Mouse (Mus musculus) heart, postnatal 0 days (tissue): ENCODE data around the gene Esf1. TPM values are rescaled to one million over a fixed set of nuclear protein-coding genes. Genes with fewer than 3 reads are reported as not detected.
"Not testable (repeated sequence)": the region's sequence is repeated elsewhere in the genome, so short reads cannot be mapped to it uniquely, and the experiment has no call there.

ENCODE experiments used
- ATAC-seq: fragments of 200-750 bp; cut with Nextera tagmentation; 2 replicates; pipeline ENCODE4 v1.8.0; 2017; ENCODE audit warnings: low read depth, moderate number of reproducible peaks, moderate library complexity; ENCODE audit not compliant: insufficient read depth
- DNase-seq: peaks from one replicate; pipeline ENCODE4 v3.0.0-alpha.2; 2016; ENCODE audit warnings: low spot score
- H3K27ac ChIP-seq: fragments of 300-500 bp; sonication (generic); 2 replicates; pipeline ENCODE4 v1.5.1; 2014; ENCODE audit warnings: low read depth, mild to moderate bottlenecking
- H3K27me3 ChIP-seq: fragments of 300-500 bp; sonication (generic); 2 replicates; pipeline ENCODE4 v1.6.1; 2014; ENCODE audit warnings: low read length, mixed read lengths; ENCODE audit not compliant: control insufficient read depth, insufficient read depth
- H3K36me3 ChIP-seq: fragments of 300-500 bp; sonication (generic); replicated peaks from 2 replicates; pipeline ENCODE4 v1.6.1; 2014; ENCODE audit warnings: low read length, mixed read lengths; ENCODE audit not compliant: control insufficient read depth, insufficient read depth
- H3K4me1 ChIP-seq: fragments of 300-500 bp; sonication (generic); 2 replicates; pipeline ENCODE4 v1.6.1; 2014; ENCODE audit warnings: antibody characterized with exemption; ENCODE audit not compliant: control insufficient read depth, insufficient read depth
- H3K4me2 ChIP-seq: fragments of 300-500 bp; sonication (generic); 2 replicates; pipeline ENCODE4 v1.6.1; 2014; ENCODE audit warnings: low read depth, mild to moderate bottlenecking, low read length, moderate library complexity
- H3K4me3 ChIP-seq: fragments of 300-500 bp; sonication (generic); 2 replicates; pipeline ENCODE4 v1.5.1; 2014; ENCODE audit warnings: low read depth, low read length
- H3K9ac ChIP-seq: fragments of 300-500 bp; sonication (generic); replicated peaks from 2 replicates; pipeline ENCODE4 v1.6.1; 2014; ENCODE audit warnings: low read depth, low read length, mixed read lengths
- H3K9me3 ChIP-seq: fragments of 300-500 bp; sonication (generic); replicated peaks from 2 replicates; pipeline ENCODE4 v1.6.1; 2016; ENCODE audit warnings: low read length; ENCODE audit not compliant: control insufficient read depth
- CTCF ChIP-seq: IDR thresholded peaks from 2 replicates; pipeline ENCODE4 v1.5.1; 2016; ENCODE audit warnings: antibody characterized with exemption, control low read depth, low read depth
- EP300 ChIP-seq: IDR thresholded peaks from 2 replicates; pipeline ENCODE4 v1.6.1; 2016; ENCODE audit warnings: antibody characterized with exemption, low read depth
- WGBS: fragments of 180-500 bp; shearing (Covaris S2); extraction: QIAGEN DNeasy Blood & Tissue Kit; methylation state at CpG from one replicate; pipeline ENCODE4 v1.1.7; 2014; 5-methylcytosine and 5-hydroxymethylcytosine counted together
- polyA plus RNA-seq: library from polyadenylated mRNA; unstranded; fragments of >200 nt; fragmentation: Nextera tagmentation; extraction: Ambion mirVana; gene quantifications from 2 replicates; pipeline ENCODE4 v1.2.1, GENCODE M21; 2015
- total RNA-seq: library from RNA; depleted of rRNA; stranded (reverse); fragments of >200 nt; gene quantifications from 2 replicates; pipeline ENCODE4 v1.2.3, GENCODE M21; 2014; ENCODE audit warnings: low replicate concordance

The Esf1 gene
- total and polyA plus RNA-seq, 2 experiments from 2014 or later = 2.9 to 12.9 TPM

DNA sequence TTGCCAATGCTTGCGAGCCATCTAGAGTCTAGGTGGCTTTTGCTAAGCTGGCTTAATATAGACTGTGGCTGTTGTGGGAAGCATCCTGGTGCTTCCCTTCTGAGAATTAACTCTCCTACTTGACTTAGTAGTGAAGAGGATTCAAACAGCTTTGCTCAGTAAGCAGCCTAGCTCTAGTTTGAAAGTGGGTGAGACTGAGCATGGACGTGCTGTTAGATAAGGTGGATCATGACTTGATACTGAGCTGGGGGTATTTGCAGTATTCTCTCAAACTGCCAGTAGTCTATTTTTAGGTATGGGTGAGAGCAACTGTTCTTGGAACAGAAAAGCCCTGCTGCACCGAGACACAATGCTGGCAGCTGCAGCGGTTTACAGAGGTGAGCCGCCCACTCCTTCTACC lies 32.2 kb upstream of the Esf1 start:
- WGBS = 34% methylated on average over 5 of the region's 5 CpGs
- no peaks in the 10 kb centered on the region for H3K4me1 ChIP-seq
- 0 out of 2 replicates have a peak overlapping the region, but pooled peaks have one; percentile 20 for H3K9ac ChIP-seq
- H3K4me3 ChIP-seq = peak overlapping the region; percentile 22
- DNase-seq (peak; percentile 61), ATAC-seq (peak; percentile 68)
- H3K36me3 ChIP-seq = peaks cover 46% of the 10 kb centered on the region
- H3K4me2 ChIP-seq = peak overlapping the region; percentile 48
- H3K27ac ChIP-seq = peak overlapping the region; percentile 73
- no peaks in the 10 kb centered on the region for H3K27me3 ChIP-seq
- TF ChIP-seq CTCF (no peak), EP300 (no peak)
- H3K9me3 ChIP-seq = no peaks in the 10 kb centered on the region

DNA sequence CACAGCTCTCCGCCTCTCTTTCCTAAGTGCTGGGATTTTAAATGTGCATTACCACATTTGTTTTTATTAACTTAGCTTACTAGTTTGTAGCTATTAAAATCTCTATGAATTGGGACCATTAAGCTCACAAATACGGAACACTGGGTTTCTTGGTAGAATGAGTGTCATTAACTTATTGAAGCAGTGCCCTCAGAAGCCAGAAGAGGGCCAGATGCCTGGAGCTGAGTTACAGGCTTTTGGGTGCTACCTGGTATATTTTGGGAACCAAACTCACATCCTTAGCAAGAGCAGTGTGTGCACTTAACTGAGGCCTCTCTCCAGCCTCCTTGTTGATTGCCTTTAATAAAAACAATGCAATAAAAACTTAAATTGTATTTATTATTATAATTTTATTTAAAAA lies 30.3 kb upstream of the Esf1 start:
- Histone ChIP-seq H3K4me3 (no peak overlapping the region), H3K4me1 (no peaks in the 10 kb centered on the region), H3K9ac (no peak overlapping the region), H3K27me3 (no peaks in the 10 kb centered on the region), H3K36me3 (peaks cover 52% of the 10 kb centered on the region), H3K27ac (no peak overlapping the region), H3K4me2 (no peak overlapping the region), H3K9me3 (no peaks in the 10 kb centered on the region)
- WGBS = 87% methylated on average over 2 of the region's 2 CpGs
- DNase-seq (no peak), ATAC-seq (no peak)
- TF ChIP-seq CTCF (peak; percentile 40), EP300 (no peak)

DNA sequence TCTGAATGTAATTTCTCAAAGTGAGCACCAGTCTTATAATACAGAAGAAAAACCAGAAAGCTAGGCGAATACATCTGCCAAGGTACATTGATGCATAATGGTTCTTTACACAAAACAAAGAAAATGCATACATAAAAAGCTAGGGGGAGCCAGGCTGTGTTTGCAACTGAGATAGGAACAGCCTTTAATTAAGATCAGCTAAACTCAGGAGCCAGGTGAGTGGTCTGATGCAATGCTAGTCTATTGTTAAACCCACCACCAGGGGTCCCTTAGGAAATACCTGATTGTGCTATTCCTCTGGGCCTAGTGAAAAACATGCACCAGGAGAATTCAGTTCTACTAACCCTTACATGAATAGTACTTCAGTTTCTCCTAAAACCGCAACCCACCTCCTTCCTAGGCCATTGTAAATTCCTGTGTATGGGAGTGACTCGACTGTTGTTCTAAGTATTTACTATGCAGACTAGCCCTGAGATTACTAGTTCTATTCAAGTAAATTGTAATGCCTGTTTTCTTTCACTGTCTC lies 15.4 kb upstream of the Esf1 start:
- not testable (repeated sequence) for H3K9me3 ChIP-seq, H3K27ac ChIP-seq, H3K4me1 ChIP-seq, H3K27me3 ChIP-seq, H3K4me3 ChIP-seq, ATAC-seq, H3K9ac ChIP-seq, DNase-seq, H3K4me2 ChIP-seq
- peaks cover 39% of the 10 kb centered on the region for H3K36me3 ChIP-seq
- WGBS = 92% methylated on average over 3 of the region's 3 CpGs

DNA sequence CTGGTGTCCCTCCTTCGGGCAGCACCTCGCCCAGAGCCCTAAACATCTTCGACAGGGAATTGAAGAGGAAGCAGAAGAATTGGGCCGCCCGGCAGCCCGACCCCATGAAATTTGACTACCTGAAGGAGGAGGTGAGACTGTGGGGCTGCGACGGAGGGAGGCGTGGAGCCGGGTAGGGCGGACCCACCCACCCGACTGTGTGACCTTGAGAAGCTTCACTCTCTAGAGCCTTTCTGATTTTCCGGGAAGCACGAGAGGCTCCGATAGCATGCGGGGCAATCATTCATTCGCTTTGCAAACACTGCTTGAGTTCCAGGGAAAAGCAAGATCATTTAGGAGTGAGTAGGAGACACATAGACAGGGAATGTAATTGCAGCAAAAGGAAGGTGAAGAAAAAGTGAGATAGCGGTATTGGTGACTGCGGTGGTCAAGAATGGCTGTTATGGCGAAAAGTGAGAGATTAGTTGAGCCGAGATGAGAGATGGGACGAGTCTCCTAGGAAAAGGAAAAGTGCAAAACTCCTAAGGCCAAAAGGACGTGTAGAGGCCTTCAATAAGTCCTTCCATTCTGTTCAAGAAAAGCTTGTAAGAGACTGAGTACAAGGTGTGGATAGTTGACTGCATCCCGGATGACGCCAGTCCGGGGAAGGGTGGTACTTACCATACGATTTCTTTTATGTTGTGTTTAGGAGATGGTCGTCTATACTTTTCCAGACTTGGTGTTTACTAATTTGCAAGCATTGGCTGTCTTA lies 614 bp upstream of the Esf1 start:
- WGBS = 3% methylated on average over 28 of the region's 28 CpGs
- peak overlapping the region; percentile 89 for H3K27ac ChIP-seq
- no peak for TF ChIP-seq CTCF
- no peak for TF ChIP-seq EP300
- peaks cover 17% of the 10 kb centered on the region for H3K36me3 ChIP-seq
- DNase-seq (peak; percentile 21), ATAC-seq (peak; percentile 62)
- peak overlapping the region; percentile 75 for H3K9ac ChIP-seq
- H3K9me3 ChIP-seq = no peaks in the 10 kb centered on the region
- peaks cover 9% of the 10 kb centered on the region; the same call in 1 of the 2 replicates for H3K4me1 ChIP-seq
- no peaks in the 10 kb centered on the region for H3K27me3 ChIP-seq
- H3K4me2 ChIP-seq = peak overlapping the region; percentile 93
- peak overlapping the region; percentile 87 for H3K4me3 ChIP-seq

DNA sequence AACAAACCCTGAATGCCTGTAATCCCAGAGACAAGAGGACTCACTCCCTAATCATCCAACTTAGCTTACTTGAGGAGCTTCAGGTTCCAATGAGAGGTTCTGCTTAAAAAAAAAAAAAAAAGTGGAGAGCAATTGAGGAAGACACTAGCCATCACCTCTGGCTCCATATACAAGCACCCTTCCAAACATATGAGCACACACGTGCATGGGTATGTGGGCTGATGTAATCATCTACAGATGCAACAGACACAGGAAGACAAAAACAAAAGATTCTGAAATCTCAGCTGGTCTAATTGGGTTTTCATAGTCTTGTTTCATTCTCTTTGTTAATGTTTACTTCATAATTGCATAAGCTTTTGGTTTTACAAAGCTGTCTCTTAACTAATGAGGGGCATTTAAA lies 1.3 kb downstream of the Esf1 start:
- Histone ChIP-seq H3K36me3 (peaks cover 21% of the 10 kb centered on the region), H3K9ac (peak overlapping the region; percentile 75; the same call in 1 of the 2 replicates), H3K27me3 (no peaks in the 10 kb centered on the region), H3K27ac (no peak overlapping the region), H3K4me2 (no peak overlapping the region), H3K4me3 (no peak overlapping the region), H3K9me3 (no peaks in the 10 kb centered on the region), H3K4me1 (peaks cover 9% of the 10 kb centered on the region; the same call in 1 of the 2 replicates)
- ATAC-seq = no peak
- TF ChIP-seq CTCF (no peak), EP300 (no peak)
- no peak for DNase-seq
- 56% methylated on average over 1 of the region's 1 CpGs for WGBS
